Mouse (Mus musculus) bone marrow, adult 2 months (tissue): Measurements from ENCODE around the gene Fam43b.
A peak's percentile ranks its signal among the peaks of the same experiment; 100 is the strongest.

Source experiments
- CTCF ChIP-seq: fragments of 200-500 bp; IDR thresholded peaks from 2 replicates; pipeline ENCODE4 v1.5.1; 2011; ENCODE audit warnings: low read length, control low read depth; ENCODE audit not compliant: control insufficient read depth, insufficient read depth
- POLR2A ChIP-seq: fragments of 200-500 bp; IDR thresholded peaks from 2 replicates; pipeline ENCODE4 v1.6.1; 2011; ENCODE audit warnings: low read depth, mild to moderate bottlenecking, control low read depth, low read length, borderline replicate concordance; ENCODE audit not compliant: control insufficient read depth

DNA sequence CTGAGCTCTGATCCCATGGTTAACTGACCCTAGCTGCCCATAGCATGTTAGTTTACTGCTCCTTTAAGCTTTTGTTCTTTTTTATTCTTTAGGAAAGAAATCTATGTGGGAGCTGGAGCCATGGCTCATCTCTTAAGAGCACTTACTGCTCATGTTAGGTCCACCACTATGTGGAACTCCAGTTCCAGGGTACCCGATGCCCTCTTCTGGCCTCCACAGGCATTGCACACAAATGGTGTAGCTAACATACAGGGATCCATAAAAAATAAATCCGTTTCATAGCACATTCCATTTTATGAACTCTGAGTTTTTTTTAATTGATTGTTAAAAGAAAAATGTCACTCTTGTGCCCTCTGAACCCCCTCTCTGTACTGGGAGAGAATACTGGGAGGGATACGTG is 33.5 kb upstream of the Fam43b start:
- peak; percentile 43 for TF ChIP-seq CTCF
- TF ChIP-seq POLR2A, result no peak
